ENCODE assay signal across 27 mouse cellular contexts in the genomic region with DNA sequence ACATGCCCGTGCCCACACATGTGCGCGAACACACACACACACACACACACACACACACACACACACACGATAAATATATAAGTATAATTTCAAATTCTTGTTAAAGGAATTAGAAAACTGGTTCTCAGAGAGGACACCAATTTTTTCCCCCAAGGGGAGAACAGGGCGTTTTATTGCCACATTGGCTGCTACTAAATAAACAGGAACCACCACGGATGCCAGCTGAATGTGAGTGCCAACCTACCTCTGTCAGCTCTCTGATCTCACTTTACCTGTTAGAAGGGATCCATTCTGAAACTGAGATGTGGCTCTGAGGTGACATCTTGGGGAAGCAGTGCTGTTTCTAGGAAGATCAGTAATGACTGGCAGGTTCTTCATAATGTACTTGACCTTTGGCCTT. TPM values are rescaled to one million over a fixed set of nuclear protein-coding genes. Genes with fewer than 3 reads are reported as not detected.
"Had no signal": no experiment of that assay in that cellular context is flagged by ENCODE, and none has a peak within 500 bp of the region (broad histone marks: within the 10 kb centered on the region; RNA-seq: fewer than 3 reads in every experiment).

No protein-coding gene starts in this region.

- DNase-seq: lung, adult 2 months; lung, postnatal 14 days; lung, postnatal 36 days; retina, postnatal 1 day; right cerebral cortex, adult 18-20 months; right cerebral cortex, postnatal 25 days; right cerebral cortex, postnatal 4 days; thymus, adult 2 months; thymus, postnatal 25 days; thymus, postnatal 4 days had no signal

- H3K9ac ChIP-seq: lung, embryonic 15.5 days; midbrain, embryonic 13.5 days; midbrain, embryonic 15.5 days; neural tube, embryonic 12.5 days; stomach, embryonic 15.5 days had no signal

- H3K4me3 ChIP-seq: lung, embryonic 15.5 days; megakaryocyte, embryonic 14.5 days; midbrain, embryonic 13.5 days; midbrain, embryonic 15.5 days; neural tube, embryonic 12.5 days; stomach, embryonic 15.5 days had no signal

- H3K36me3 ChIP-seq: lung, embryonic 15.5 days; midbrain, embryonic 13.5 days; midbrain, embryonic 15.5 days; neural tube, embryonic 12.5 days; stomach, embryonic 15.5 days had no signal

- ATAC-seq: lung, postnatal 0 days; midbrain, embryonic 13.5 days; midbrain, embryonic 15.5 days had no signal

- H3K4me2 ChIP-seq: lung, embryonic 15.5 days; midbrain, embryonic 11.5 days; midbrain, embryonic 13.5 days; midbrain, embryonic 15.5 days; neural tube, embryonic 12.5 days; stomach, embryonic 15.5 days had no signal

- H3K27ac ChIP-seq: lung, embryonic 15.5 days; macrophage; midbrain, embryonic 13.5 days; midbrain, embryonic 15.5 days; neural tube, embryonic 12.5 days; stomach, embryonic 15.5 days; stomach, postnatal 0 days had no signal

- H3K27me3 ChIP-seq: lung, embryonic 15.5 days; midbrain, embryonic 13.5 days; midbrain, embryonic 15.5 days; neural tube, embryonic 12.5 days; stomach, embryonic 15.5 days had no signal

- H3K9me3 ChIP-seq: lung, embryonic 15.5 days; megakaryocyte, embryonic 14.5 days; midbrain, embryonic 13.5 days; midbrain, embryonic 15.5 days; neural tube, embryonic 12.5 days; stomach, embryonic 15.5 days had no signal

- H3K4me1 ChIP-seq: lung, embryonic 15.5 days; neural tube, embryonic 12.5 days; stomach, embryonic 15.5 days had no signal

RNA-seq across cellular contexts. Expression of a gene that starts 3.2 kb away (rescaled TPM):
- total RNA-seq: megakaryocyte progenitor cell, adult 5-6 weeks; midbrain, postnatal 0 days; monocyte, adult 5-6 weeks; neutrophil, adult 5-6 weeks had no signal
- polyA plus RNA-seq: lung, adult 2 months; lung, postnatal 0 days; macrophage; midbrain, embryonic 11.5 days; neural tube, embryonic 12.5 days; spleen, adult 2 months; stomach, embryonic 15.5 days; stomach, postnatal 0 days; testis, adult 2 months; thymus, adult 2 months; urinary bladder, adult 2 months had no signal
